Mouse (Mus musculus) cerebellum, adult 2 months (tissue): Measurements from ENCODE around the gene Trim38. TPM values are rescaled to one million over a fixed set of nuclear protein-coding genes. Genes with fewer than 3 reads are reported as not detected.

ENCODE experiments used
- DNase-seq, 2 experiments: peaks; one replicate each; pipeline ENCODE4 v3.0.0; 2021
- H3K27ac ChIP-seq: fragments of 200-500 bp; 2 replicates; pipeline ENCODE4 v1.5.1; 2012; ENCODE audit warnings: low read length, control low read depth, inconsistent platforms; ENCODE audit not compliant: insufficient read depth
- H3K27me3 ChIP-seq: fragments of 200-500 bp; 2 replicates; pipeline ENCODE4 v1.6.1; 2012; ENCODE audit warnings: inconsistent platforms, mild to moderate bottlenecking, low read length, moderate library complexity; ENCODE audit not compliant: control insufficient read depth, insufficient read depth
- H3K4me1 ChIP-seq: fragments of 200-500 bp; 2 replicates; pipeline ENCODE4 v1.6.1; 2011; ENCODE audit warnings: low read length; ENCODE audit not compliant: control insufficient read depth, insufficient read depth
- H3K4me3 ChIP-seq: fragments of 200-500 bp; replicated peaks from 2 replicates; pipeline ENCODE3; 2011; ENCODE audit warnings: mild to moderate bottlenecking, low read depth, low read length, control low read depth; ENCODE audit not compliant: insufficient read depth
- CTCF ChIP-seq: fragments of 200-500 bp; IDR thresholded peaks from 2 replicates; pipeline ENCODE4 v1.5.1; 2011; ENCODE audit warnings: low read depth, mild to moderate bottlenecking, control low read depth, low read length, moderate library complexity, borderline replicate concordance; ENCODE audit not compliant: insufficient read depth
- POLR2A ChIP-seq: fragments of 200-500 bp; IDR thresholded peaks from 2 replicates; pipeline ENCODE4 v1.6.1; 2011; ENCODE audit warnings: low read length, control low read depth, borderline replicate concordance; ENCODE audit not compliant: insufficient read depth
- WGBS: fragments of 180-500 bp; shearing (Covaris S2); methylation state at CpG from one replicate; pipeline ENCODE4 v1.1.7; 2018; 5-methylcytosine and 5-hydroxymethylcytosine counted together
- polyA plus RNA-seq: library from polyadenylated mRNA; depleted of rRNA; stranded (reverse); fragments of >200 nt; gene quantifications from 2 replicates; pipeline ENCODE4 v1.2.3, GENCODE M21; 2012; rRNA removed

Gene Trim38
- polyA plus RNA-seq, 1 experiment = 0.08 TPM

DNA sequence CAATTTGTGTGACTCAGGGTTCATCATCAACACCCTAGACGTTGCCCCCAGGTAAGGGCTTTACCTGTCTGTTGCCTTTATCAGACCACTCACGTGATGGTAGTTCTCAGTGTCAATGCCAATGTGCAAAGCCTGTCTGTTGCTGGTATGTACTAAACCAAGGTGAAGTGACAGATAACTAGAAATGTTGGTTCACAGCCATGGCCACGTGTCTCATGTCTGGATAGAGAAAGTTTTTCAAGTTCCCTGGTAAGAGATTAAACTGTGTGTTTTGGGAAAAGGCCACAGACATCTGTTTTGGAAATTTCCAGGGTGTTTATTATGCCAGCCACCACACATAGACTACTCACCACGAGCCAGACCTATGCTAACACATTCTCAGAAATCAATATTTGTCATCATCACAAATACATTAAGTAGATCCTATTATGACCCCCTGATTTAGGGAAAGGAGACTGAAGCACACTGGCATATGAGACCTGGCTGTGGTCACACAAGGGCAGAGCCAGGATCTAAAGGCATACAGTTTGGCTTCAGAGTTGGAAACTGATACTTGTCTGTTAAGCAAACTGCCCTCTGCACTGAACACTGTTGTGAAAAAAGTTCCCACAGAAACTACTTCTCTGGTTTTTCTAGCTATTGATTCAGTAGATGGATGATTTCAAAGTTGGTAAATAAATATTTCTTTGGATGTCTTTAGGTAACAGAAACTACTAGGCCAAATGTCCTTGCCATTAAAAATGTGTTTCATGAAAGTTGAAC lies 50.6 kb downstream of the Trim38 start:
- H3K4me3 ChIP-seq = no peak overlapping the region
- no peak for TF ChIP-seq POLR2A
- no peak for TF ChIP-seq CTCF
- no peak for DNase-seq
- WGBS = 65% methylated on average over 4 of the region's 4 CpGs
- H3K4me1 ChIP-seq = no peaks in the 10 kb centered on the region
- no peaks in the 10 kb centered on the region for H3K27me3 ChIP-seq
- H3K27ac ChIP-seq = no peak overlapping the region

GRCm38 (mm10) chr13:23822213-23822612 lies 52.5 kb downstream of the Trim38 start:
- TF ChIP-seq POLR2A = no peak
- no peak for TF ChIP-seq CTCF
- H3K27ac ChIP-seq = no peak overlapping the region
- 84% methylated on average over 3 of the region's 3 CpGs for WGBS

DNA sequence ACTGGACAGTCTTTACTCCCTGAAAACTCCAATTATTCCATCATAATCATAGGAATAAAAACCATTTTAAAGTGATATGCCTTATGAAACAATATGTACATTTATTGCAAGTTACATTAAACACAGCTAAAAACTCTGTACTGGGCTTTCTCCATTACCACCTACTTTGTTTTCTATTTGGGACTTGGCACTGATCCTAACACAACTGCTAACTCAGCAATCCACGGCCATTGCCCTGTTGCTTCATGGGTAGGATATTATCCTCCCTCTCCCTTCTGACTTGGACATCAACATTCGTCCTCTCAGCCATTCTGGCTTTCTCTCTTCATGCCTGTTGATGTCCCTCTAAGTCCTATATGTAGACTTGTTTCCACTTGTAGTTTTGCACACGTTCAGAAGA lies 56.9 kb downstream of the Trim38 start:
- Histone ChIP-seq H3K4me3 (no peak overlapping the region), H3K27me3 (no peaks in the 10 kb centered on the region), H3K4me1 (no peaks in the 10 kb centered on the region), H3K27ac (no peak overlapping the region)
- no peak for TF ChIP-seq POLR2A
- TF ChIP-seq CTCF = no peak
- DNase-seq = no peak
- WGBS = 33% methylated on average over 3 of the region's 3 CpGs

More at GRCm38 (mm10) chr13:23822213-23822612, 52.5 kb downstream of the Trim38 start:
- DNase-seq = no peak
- no peaks in the 10 kb centered on the region for H3K27me3 ChIP-seq
- no peak overlapping the region for H3K4me3 ChIP-seq
- H3K4me1 ChIP-seq = no peaks in the 10 kb centered on the region

- no peaks in the 10 kb centered on the region for H3K4me1 ChIP-seq
- TF ChIP-seq CTCF (peak; percentile 29; the same call in 1 of the 2 replicates), POLR2A (no peak)
- no peaks in the 10 kb centered on the region for H3K27me3 ChIP-seq
- H3K4me3 ChIP-seq = no peak overlapping the region
- WGBS = 14% methylated on average over 6 of the region's 6 CpGs
- peak in 1 of 2 experiments; percentile 8 for DNase-seq
- no peak overlapping the region for H3K27ac ChIP-seq
Measured at GRCm38 (mm10) chr13:23833053-23833452, 63.3 kb downstream of the Trim38 start.

DNA sequence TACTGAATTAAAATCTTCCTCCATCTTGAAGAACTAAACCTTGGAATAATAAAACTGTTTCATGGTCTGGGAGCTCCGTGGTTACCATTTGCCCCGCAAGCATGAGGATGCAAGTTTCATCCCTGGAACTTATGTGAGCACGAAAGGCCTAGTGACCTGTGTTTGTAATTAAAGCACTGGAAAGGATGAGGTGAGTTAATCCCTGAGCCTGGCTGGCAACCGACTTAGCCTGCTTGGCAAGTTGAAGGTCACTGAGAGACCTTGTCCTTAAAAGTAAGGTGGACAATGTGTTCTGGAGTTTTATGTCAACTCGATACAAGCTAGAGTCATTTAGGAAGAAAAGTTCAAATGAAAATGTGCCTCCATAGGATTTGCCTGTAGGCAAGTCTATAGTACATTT lies 65.1 kb downstream of the Trim38 start:
- H3K4me1 ChIP-seq = no peaks in the 10 kb centered on the region
- 90% methylated on average over 5 of the region's 5 CpGs for WGBS
- no peak overlapping the region for H3K27ac ChIP-seq
- H3K27me3 ChIP-seq = no peaks in the 10 kb centered on the region
- TF ChIP-seq POLR2A = no peak
- TF ChIP-seq CTCF = no peak
- DNase-seq = no peak
- no peak overlapping the region for H3K4me3 ChIP-seq

DNA sequence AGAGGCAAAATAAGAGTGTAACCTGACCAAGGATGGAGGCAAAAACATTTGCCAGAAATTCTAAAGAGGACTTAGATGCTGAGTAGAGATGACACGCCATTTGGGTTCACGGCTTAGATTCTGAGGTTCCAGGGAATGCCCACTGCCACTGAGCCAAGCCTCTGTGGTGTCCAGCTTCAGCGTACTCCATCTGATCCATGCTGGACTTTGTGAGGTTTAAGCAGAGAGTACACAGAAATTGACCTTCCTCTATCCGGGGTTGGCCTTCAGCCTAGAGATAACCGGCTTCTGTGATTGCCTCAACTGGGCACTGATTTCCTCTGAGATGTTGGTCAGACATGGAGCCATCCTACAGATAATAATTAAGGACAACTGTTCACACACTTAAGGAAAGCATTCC lies 66.9 kb downstream of the Trim38 start:
- TF ChIP-seq POLR2A (no peak), CTCF (no peak)
- 88% methylated on average over 5 of the region's 5 CpGs for WGBS
- Histone ChIP-seq H3K27ac (no peak overlapping the region), H3K4me1 (no peaks in the 10 kb centered on the region), H3K27me3 (no peaks in the 10 kb centered on the region), H3K4me3 (no peak overlapping the region)
- no peak for DNase-seq

- no peak within 1 kb of the TSS for H3K27ac ChIP-seq
- 70% methylated on average over 2 of the region's 2 CpGs for WGBS
Measured at GRCm38 (mm10) chr13:23839308-23839707, 69.6 kb downstream of the Trim38 start, which contains the start of gene Slc17a3. Gene Slc17a3, plus strand, starts transcription at chr13:23839434.

More at GRCm38 (mm10) chr13:23839308-23839707, 69.6 kb downstream of the Trim38 start, which contains the start of gene Slc17a3:
- DNase-seq = no peak
- H3K27me3 ChIP-seq = no peaks in the 10 kb centered on the region
- no peak within 1 kb of the TSS for H3K4me3 ChIP-seq
- TF ChIP-seq CTCF = no peak
- TF ChIP-seq POLR2A = no peak
- H3K4me1 ChIP-seq = no peaks in the 10 kb centered on the region

Other genes starting within 250 kb of the Trim38 start
- 33.0 and 35.8 TPM in 2 replicates for gene Hist1h4h, start 238.9 kb upstream of the Trim38 start, polyA plus RNA-seq
- 0.60 and 2.4 TPM in 2 replicates for gene Hist1h2af, start 236.0 kb upstream of the Trim38 start, polyA plus RNA-seq
- 0.29 TPM in 1 of 2 replicates, not detected in the other for gene Hist1h3g, start 234.5 kb upstream of the Trim38 start, polyA plus RNA-seq
- gene Hist1h2bh, start 226.5 kb upstream of the Trim38 start, polyA plus RNA-seq = 0.33 and 0.34 TPM in 2 replicates
- gene Hist1h3f, start 225.9 kb upstream of the Trim38 start, polyA plus RNA-seq = 0.32 and 0.33 TPM in 2 replicates
- gene Hist1h4f, start 218.3 kb upstream of the Trim38 start, polyA plus RNA-seq = 4.7 and 7.0 TPM in 2 replicates
- gene Hist1h1d, start 216.7 kb upstream of the Trim38 start, polyA plus RNA-seq = 0.05 and 0.14 TPM in 2 replicates
- 1.5 and 3.2 TPM in 2 replicates for gene Hist1h3e, start 207.5 kb upstream of the Trim38 start, polyA plus RNA-seq
- gene Hist1h2ae, start 198.7 kb upstream of the Trim38 start, polyA plus RNA-seq = 0.33 and 0.60 TPM in 2 replicates
- gene Hist1h2bg, start 198.5 kb upstream of the Trim38 start, polyA plus RNA-seq = 7.3 and 9.3 TPM in 2 replicates
- 0.65 and 0.98 TPM in 2 replicates for gene Hist1h2bf, start 195.7 kb upstream of the Trim38 start, polyA plus RNA-seq
- 1.2 and 1.9 TPM in 2 replicates for gene Hist1h2ad, start 195.5 kb upstream of the Trim38 start, polyA plus RNA-seq
- gene Hist1h3d, start 194.2 kb upstream of the Trim38 start, polyA plus RNA-seq = 2.0 and 2.8 TPM in 2 replicates
- 5.8 and 8.0 TPM in 2 replicates for gene Hist1h4d, start 188.3 kb upstream of the Trim38 start, polyA plus RNA-seq
- 4.2 and 5.5 TPM in 2 replicates for gene Hist1h2be, start 148.8 kb upstream of the Trim38 start, polyA plus RNA-seq
- 4.1 and 6.1 TPM in 2 replicates for gene Hist1h1e, start 147.4 kb upstream of the Trim38 start, polyA plus RNA-seq
- 0.85 and 1.1 TPM in 2 replicates for gene Hist1h2ac, start 86.0 kb upstream of the Trim38 start, polyA plus RNA-seq
- 109 and 119 TPM in 2 replicates for gene Hist1h2bc, start 85.7 kb upstream of the Trim38 start, polyA plus RNA-seq
- gene Hist1h1t, start 74.1 kb upstream of the Trim38 start, polyA plus RNA-seq = not detected in 2 replicates
- 5.8 and 9.1 TPM in 2 replicates for gene Hist1h4c, start 71.5 kb upstream of the Trim38 start, polyA plus RNA-seq
- 6.2 and 7.1 TPM in 2 replicates for gene Hfe, start 59.1 kb upstream of the Trim38 start, polyA plus RNA-seq
- gene Hist1h1c, start 31.1 kb upstream of the Trim38 start, polyA plus RNA-seq = 34.6 and 42.8 TPM in 2 replicates
- 0.23 and 0.30 TPM in 2 replicates for gene Hist1h3c, start 24.3 kb upstream of the Trim38 start, polyA plus RNA-seq
- 0.56 and 0.97 TPM in 2 replicates for gene Hist1h2bb, start 23.2 kb upstream of the Trim38 start, polyA plus RNA-seq
- gene Hist1h2ab, start 18.8 kb upstream of the Trim38 start, polyA plus RNA-seq = 1.1 TPM in 1 of 2 replicates, not detected in the other
- 0.40 TPM in 1 of 2 replicates, not detected in the other for gene Hist1h3b, start 17.6 kb upstream of the Trim38 start, polyA plus RNA-seq
- gene Hist1h4b, start 12.9 kb upstream of the Trim38 start, polyA plus RNA-seq = 4.8 and 5.4 TPM in 2 replicates
- 3.5 and 4.7 TPM in 2 replicates for gene Hist1h4a, start 8.7 kb upstream of the Trim38 start, polyA plus RNA-seq
- gene Hist1h3a, start 7.5 kb upstream of the Trim38 start, polyA plus RNA-seq = 0.43 and 1.2 TPM in 2 replicates
- 0.52 TPM in 1 of 2 replicates, not detected in the other for gene Hist1h1a, start 6.2 kb upstream of the Trim38 start, polyA plus RNA-seq
- not detected in 2 replicates for gene Slc17a2, start 37.1 kb downstream of the Trim38 start, polyA plus RNA-seq
- gene Slc17a3, start 69.5 kb downstream of the Trim38 start, polyA plus RNA-seq = 0.02 TPM in 1 of 2 replicates, not detected in the other
- not detected in 2 replicates for gene Slc17a1, start 97.8 kb downstream of the Trim38 start, polyA plus RNA-seq
- gene Slc17a4, start 145.1 kb downstream of the Trim38 start, polyA plus RNA-seq = not detected in 2 replicates
- not detected in 2 replicates for gene Hist1h2ba, start 164.2 kb downstream of the Trim38 start, polyA plus RNA-seq
- gene Hist1h2aa, start 164.5 kb downstream of the Trim38 start, polyA plus RNA-seq = not detected in 2 replicates
- gene Scgn, start 221.3 kb downstream of the Trim38 start, polyA plus RNA-seq = 0.11 and 0.21 TPM in 2 replicates